Mouse (Mus musculus) liver, embryonic 14.5 days (tissue): ENCODE measurements around the gene Inpp5a.

Experiments used
- CTCF ChIP-seq: IDR thresholded peaks from 2 replicates; pipeline ENCODE4 v1.5.1; 2016; ENCODE audit warnings: antibody characterized with exemption, low read depth, control low read depth
- EP300 ChIP-seq: IDR thresholded peaks from 2 replicates; pipeline ENCODE4 v1.6.1; 2016; ENCODE audit warnings: antibody characterized with exemption, low read depth

DNA sequence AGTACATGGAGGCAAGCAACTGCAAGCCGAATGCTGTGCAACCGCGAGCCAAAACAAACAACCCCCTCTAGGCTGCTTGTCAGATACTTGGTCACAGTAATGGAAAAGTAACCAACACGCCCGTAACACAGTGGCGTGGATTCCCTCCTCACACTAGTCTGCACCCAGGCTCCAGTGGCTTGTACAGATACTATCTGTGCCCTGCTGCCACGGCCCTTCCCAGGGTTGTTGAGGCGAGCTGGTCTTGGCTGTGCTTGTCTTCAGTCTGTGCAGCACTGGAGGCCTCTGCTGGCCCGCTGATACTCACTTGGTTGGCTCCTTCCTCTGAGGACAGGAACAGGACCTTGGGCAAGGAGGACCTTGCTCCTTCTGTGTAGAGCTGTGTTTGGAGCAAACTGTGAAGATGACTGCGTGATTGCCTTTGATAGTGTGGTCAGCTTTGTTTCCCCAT is 52.9 kb downstream of the Inpp5a start:
- TF ChIP-seq CTCF (peak; percentile 18; the same call in 1 of the 2 replicates), EP300 (no peak)
